Mouse (Mus musculus): ENCODE data around the gene Sfxn4.

Gene Sfxn4

DNA sequence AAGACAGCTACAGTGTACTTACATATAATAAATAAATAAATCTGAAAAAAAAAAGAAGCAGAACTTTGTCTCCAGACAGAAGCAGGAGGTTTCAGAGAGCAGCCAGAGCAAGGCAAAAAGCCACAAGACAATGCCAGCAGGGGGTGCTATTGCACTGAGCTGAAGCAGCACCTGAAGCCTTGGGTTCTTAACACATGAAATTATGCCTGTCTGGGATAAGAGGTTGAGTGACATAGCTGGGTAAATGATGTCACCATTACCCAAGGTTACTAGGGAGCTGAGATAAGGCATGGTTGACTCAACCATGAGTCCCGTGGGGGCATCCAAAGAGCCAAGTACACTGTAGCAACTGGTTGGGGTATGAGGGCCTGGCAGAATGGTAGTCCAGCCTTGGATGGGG, 23.5 kb downstream of the Sfxn4 start:
- peak; percentile 70 for DNase-seq (ENCODE audit: low spot score)

DNA sequence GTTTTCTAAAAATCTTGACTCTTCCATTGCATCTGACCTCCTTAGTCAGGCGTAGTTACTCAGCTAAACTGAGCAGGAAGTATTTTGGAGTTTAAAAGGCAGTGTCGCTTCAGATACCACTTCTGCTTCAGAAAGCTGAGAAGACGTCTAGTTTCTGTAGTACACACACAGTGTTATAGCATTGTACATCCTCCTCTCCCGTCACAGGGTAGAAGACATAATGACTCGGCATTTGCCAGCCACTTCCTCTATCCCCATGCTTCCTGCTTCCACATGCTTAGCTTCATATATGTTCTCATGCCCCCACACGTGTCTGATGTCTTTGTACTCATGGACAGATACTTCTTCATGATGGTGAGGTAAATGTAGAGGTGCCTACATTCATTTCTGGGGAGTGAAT, 42.6 kb downstream of the Sfxn4 start:
- peak; percentile 5 for DNase-seq (ENCODE audit: low spot score)

DNA sequence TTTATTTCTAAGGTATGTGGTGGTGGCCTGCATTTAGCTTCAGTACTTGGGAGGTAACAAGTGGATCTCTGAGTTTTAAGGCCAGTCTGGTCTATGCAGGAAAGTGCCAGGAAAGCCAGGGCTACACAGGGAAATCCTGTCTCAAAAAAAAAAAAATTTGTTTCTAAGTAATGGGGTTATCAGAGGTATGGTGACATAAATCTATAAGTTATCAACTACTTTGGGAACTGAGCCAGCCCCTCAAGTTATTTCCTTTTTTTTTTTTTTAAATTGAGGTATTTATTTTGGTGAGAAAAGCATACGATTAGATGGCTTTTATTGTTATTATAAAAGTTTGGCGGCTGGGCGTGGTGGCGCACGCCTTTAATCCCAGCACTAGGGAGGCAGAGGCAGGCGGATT, 48.1 kb downstream of the Sfxn4 start:
- DNase-seq (ENCODE audit: low spot score) = no peak

GRCm38 (mm10) chr19:60812036-60812389, 49.3 kb downstream of the Sfxn4 start:
- no peak for DNase-seq (ENCODE audit: low spot score)

DNA sequence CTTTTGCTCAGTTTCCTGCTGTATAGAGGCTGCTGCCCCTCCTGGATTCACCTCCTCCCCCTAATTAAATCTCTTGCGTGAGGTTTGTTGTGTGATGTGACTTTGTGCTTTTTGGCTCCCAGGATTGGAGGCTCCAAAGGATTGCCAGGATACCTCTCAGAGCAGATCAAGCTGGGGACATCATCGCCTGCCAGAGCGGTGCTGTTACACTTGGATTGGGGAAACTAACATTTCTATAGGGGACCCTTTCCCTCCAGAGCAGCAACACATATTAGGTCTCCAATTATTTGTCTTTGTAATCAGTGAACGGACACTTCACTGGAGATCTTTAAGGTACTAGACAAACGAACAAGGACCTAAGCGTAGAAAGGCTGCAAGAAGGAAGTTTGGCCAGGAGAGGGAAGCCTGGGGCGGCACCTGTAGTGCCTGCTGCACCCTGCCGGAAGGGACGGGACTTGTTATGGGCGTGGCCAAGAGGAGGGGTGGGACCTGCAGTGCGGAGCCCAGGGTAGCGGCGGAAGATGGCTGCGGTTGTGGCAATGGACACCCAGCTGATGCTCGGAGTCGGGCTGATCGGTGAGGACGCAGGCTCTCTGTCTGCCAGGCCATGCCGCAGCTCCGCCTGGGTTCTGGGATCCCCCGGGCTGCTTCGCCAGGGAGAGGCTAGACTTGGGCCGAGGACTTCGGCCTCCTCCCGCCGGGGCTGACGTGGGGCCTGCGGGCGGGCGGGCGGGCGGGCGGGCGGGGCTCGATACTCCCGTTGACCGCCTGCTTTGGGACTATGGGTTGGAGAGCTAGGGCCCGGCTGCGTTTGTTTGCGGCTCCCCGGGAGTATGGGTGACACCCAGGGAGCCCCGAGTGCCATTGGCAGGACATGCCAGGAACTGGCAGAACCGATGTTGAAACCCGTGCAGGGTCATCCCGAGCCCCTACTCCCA, 49.9 kb downstream of the Sfxn4 start, which contains the start of gene Fam45a:
TSS of gene Fam45a (plus strand) at position 488 of the 938 bp plus-strand sequence.
- DNase-seq (ENCODE audit: low spot score) = peak; percentile 95

DNA sequence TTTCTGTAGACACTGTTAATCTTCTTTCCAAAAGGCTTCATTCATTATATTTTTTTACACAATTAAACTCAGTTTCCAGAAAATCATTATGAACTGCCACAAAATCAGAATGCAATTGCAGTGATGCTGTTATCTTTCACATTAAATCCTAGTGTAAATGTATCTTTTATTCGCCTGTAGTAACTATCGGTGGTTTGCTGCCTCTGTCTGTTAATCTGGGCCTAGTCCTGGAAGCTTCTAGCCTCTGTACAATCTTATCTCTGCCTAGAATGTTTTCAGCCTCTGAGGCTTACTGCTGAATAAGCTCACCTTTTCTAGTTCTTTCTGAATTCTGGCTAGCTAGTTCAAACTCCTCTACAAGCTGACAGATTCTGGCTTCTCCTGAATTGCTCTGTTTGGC, 51.4 kb downstream of the Sfxn4 start:
- DNase-seq (ENCODE audit: low spot score) = no peak

DNA sequence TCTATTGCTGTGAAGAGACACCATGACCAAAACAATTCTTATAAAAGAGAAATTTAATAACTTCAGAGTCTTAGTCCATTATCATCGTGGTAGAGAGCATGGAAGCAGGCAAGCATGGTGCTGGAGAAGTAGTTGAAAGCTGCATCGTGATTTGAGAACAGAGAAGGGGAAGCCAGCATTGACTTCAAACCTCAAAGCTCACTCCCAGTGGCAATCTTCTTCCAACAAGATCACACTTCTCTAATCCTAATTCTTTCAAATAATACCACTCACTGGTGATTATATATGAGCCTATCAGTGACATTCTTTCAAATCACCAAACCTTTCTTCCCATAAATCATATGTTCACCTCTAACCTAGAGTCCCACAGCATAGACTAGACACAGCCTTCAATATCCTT, 56.4 kb downstream of the Sfxn4 start:
- DNase-seq (ENCODE audit: low spot score) = no peak

DNA sequence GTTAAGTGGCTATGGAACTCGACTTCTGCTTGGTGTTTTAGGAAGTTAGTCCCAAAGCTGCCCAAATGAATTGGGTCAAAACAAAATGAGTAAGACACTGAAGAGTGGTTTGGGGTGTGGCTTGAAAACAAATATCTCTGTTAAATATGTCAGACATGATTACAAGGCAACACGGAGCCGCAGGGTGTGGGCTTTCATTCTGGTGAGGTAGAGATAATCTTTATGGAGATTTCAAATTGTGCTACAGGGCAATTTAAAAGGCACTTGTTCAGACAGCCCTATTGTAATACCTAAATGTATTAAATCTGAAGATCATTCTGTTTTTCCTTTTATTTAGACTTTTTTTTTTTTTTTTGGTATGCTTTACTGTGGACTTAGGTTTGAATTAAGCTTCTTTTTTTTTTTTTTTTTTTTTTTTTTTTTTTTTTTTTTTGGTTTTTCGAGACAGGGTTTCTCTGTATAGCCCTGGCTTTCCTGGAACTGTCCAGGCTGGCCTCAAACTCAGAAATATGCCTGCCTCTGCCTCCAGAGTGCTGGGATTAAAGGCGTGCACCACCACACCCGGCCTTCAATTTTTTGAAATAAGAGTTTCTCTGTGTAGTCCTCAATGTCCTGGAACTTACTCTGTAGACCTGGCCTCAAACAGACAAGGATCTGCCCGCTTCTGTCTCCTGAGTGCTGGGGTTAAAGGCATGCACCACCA, 61.3 kb downstream of the Sfxn4 start:
- no peak for DNase-seq (ENCODE audit: low spot score)

- DNase-seq (ENCODE audit: low spot score) = no peak
Observed at GRCm38 (mm10) chr19:60797415-60797814, 63.9 kb downstream of the Sfxn4 start.

DNA sequence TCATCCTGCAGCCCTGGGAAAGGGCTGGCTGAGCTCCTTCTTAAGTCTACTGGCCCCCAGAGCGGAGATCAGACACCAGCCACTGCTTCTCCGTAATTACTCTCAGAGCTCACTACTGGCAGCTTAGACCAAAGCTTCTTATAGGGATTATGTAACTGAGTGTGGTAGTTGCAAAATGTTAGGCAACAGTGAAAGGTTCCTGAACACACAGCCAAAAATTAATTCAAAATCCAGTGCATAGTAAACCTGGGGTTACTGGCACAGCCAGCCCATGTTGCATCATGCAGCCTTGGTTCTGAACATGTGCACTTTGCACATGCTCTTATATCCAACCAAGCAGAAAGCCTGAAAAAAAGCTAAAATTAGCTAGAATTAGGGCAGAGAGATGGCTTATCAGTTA, 66.0 kb downstream of the Sfxn4 start:
- peak; percentile 72 for DNase-seq (ENCODE audit: low spot score)

DNA sequence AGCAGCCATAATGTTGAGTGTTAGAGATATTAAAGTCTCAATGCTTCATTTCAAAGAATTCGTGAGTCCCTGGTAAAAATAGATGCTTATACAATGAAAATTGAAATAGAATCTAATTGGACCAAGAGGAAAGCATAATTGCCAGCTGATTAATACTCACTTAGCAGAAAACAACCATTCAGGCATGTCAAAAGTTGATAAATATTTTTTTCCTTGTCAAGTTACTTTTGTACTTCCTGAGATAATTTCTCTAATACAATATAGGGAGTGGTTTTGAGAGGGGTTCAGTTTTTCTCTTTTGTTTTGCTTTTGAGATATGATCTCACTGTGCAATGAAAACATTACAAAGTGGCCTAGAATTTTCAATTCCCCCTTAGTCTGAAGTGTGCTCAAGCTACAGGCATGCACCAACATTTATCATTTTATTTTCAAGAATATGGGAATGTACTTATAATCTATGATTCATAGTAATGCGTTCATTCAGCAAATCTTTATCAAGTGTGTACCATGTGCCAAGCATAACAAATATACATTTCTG, 68.0 kb downstream of the Sfxn4 start:
- DNase-seq (ENCODE audit: low spot score) = no peak

DNA sequence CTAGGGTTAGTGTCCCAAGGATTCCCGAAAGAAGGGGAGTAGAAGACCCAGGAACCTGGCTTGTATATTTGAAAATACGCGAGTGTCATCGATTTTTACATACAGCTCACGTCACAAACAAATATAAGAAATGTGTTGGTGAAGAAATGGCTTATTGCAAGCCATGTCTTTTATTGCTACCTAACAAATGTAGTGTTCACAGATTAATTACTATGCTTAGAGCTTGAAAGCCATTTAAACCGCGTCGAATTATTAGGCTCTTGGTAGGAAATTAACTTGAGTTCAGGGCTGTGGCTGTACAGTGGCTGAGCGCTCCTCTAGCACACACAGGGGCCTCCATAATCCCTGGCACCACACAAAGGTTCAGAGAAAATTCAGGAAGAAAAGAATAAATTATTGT, 70.1 kb downstream of the Sfxn4 start:
- no peak for DNase-seq (ENCODE audit: low spot score)

GRCm38 (mm10) chr19:60790551-60791161, 70.6 kb downstream of the Sfxn4 start, which contains the start of gene Eif3a:
Gene Eif3a, minus strand, starts transcription at chr19:60790658.
- DNase-seq (ENCODE audit: low spot score) = peak; percentile 94

GRCm38 (mm10) chr19:60789919-60790506, 71.3 kb downstream of the Sfxn4 start:
- peak; percentile 55 for DNase-seq (ENCODE audit: low spot score)

- no peak for DNase-seq (ENCODE audit: low spot score)
Observed at GRCm38 (mm10) chr19:60789452-60789851, 71.8 kb downstream of the Sfxn4 start.

DNA sequence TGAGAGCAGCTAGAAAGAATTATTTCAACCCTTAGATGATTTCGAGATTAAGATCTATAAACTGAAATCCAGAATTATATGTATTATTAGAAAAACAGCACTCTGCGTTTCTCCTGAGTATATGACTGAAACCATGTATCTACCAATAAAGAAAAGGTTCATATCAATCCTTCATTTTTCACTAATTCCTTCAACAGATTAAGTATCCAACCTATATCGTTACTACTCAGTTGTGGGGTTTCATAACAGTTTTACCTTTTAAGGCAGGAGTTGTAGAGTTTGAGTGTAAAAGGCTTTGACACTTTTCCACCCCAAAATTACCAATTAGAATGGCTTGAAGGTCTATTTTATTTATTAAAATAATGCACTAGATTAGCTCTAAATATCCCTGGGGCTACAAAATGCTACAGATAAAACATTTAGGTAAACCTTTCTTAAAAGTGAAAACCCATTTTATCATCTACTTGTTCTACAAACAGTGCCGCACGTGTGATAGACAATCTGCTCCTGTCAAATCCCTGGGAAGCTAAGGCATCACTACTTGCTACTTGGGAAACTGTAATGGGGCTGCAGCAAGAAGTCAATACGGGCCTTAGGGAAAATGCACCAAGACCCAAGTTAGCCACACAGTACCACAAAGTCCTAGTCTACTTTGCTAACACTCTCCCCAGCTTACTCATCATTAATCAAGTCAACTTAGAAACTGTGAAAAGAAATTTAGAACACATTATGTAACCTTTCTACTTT, 72.9 kb downstream of the Sfxn4 start:
- DNase-seq (ENCODE audit: low spot score) = no peak

GRCm38 (mm10) chr19:60787465-60788150, 73.7 kb downstream of the Sfxn4 start:
- no peak for DNase-seq (ENCODE audit: low spot score)
